Mouse (Mus musculus) CH12.LX (cell line): ENCODE measurements around the gene Fgfr2. TPM values are rescaled to one million over a fixed set of nuclear protein-coding genes. Genes with fewer than 3 reads are reported as not detected.

ENCODE experiments used
- DNase-seq: peaks from one replicate; pipeline ENCODE4 v3.0.0-alpha.2; 2013; ENCODE audit errors: extremely low read depth
- H3K27ac ChIP-seq: 2 replicates; pipeline ENCODE4 v1.5.1; 2012; ENCODE audit warnings: low read depth, mild to moderate bottlenecking, control low read depth, moderate library complexity; ENCODE audit not compliant: insufficient read depth
- H3K27me3 ChIP-seq: replicated peaks from 2 replicates; pipeline ENCODE3; 2012; ENCODE audit warnings: inconsistent platforms
- H3K36me3 ChIP-seq, 2 experiments: replicated peaks in 1 of 2; 2 replicates each; pipeline versions ENCODE3 to v1.6.1; 2012; ENCODE audit warnings: inconsistent platforms in 1 of 2, low read length in 1 of 2, mild to moderate bottlenecking in 1 of 2, mixed read lengths in 1 of 2, moderate library complexity in 1 of 2; ENCODE audit not compliant: control insufficient read depth in 1 of 2, insufficient read depth in 1 of 2
- H3K4me1 ChIP-seq, 2 experiments: 2 replicates each; pipeline ENCODE4 v1.6.1; 2012; ENCODE audit warnings: inconsistent platforms in 1 of 2, moderate library complexity in 1 of 2; ENCODE audit not compliant: insufficient read depth in 2 of 2, control insufficient read depth in 1 of 2
- H3K4me2 ChIP-seq: 2 replicates; pipeline ENCODE4 v1.6.1; 2012; ENCODE audit warnings: low read depth, mild to moderate bottlenecking, control low read depth; ENCODE audit not compliant: poor library complexity, insufficient read depth, severe bottlenecking
- H3K4me3 ChIP-seq, 3 experiments: fragments of 150-350 bp in 1 of 3; sonication (generic) in 1 of 3; replicated peaks in 1 of 3; 2 replicates each; pipeline versions ENCODE3 to v1.5.1; 2011 to 2012; ENCODE audit warnings: low read depth in 2 of 3, low read length in 2 of 3, mild to moderate bottlenecking in 2 of 3, moderate library complexity in 2 of 3, control low read depth in 1 of 3, improper control_type of control experiment in 1 of 3, inconsistent platforms in 1 of 3, mixed read lengths in 1 of 3; ENCODE audit not compliant: poor library complexity in 1 of 3
- H3K79me2 ChIP-seq: replicated peaks from 2 replicates; pipeline ENCODE4 v1.6.1; 2012; ENCODE audit warnings: mild to moderate bottlenecking, moderate library complexity; ENCODE audit not compliant: control insufficient read depth, poor library complexity, insufficient read depth, severe bottlenecking; ENCODE audit errors: extremely low read depth
- H3K9ac ChIP-seq: 2 replicates; pipeline ENCODE4 v1.6.1; 2012; ENCODE audit warnings: low read depth, mild to moderate bottlenecking, control low read depth, moderate library complexity; ENCODE audit not compliant: insufficient read depth
- H3K9me3 ChIP-seq: replicated peaks from 2 replicates; pipeline ENCODE3; 2012; ENCODE audit warnings: low read length, inconsistent platforms, mixed read lengths
- BHLHE40 ChIP-seq: IDR thresholded peaks from 2 replicates; pipeline ENCODE4 v1.6.1; 2011; ENCODE audit warnings: mild to moderate bottlenecking, low read depth, low read length, improper control_type of control experiment
- CHD1 ChIP-seq: IDR thresholded peaks from 2 replicates; pipeline ENCODE4 v1.6.1; 2012; ENCODE audit warnings: low read depth, low read length, improper control_type of control experiment, inconsistent platforms
- CHD2 ChIP-seq: IDR thresholded peaks from 2 replicates; pipeline ENCODE4 v1.6.1; 2011; ENCODE audit warnings: low read length, improper control_type of control experiment
- CTCF ChIP-seq, 2 experiments: IDR thresholded peaks in 1 of 2; conservative IDR thresholded peaks in 1 of 2; 2 replicates each; pipeline ENCODE4 v1.5.1; 2011 to 2012; ENCODE audit warnings: low read depth in 2 of 2, low read length in 2 of 2, improper control_type of control experiment in 1 of 2, inconsistent platforms in 1 of 2, mild to moderate bottlenecking in 1 of 2, moderate library complexity in 1 of 2
- ELF1 ChIP-seq: IDR thresholded peaks from 2 replicates; pipeline ENCODE4 v1.6.1; 2014; ENCODE audit warnings: low read depth, mild to moderate bottlenecking, inconsistent platforms, low read length, improper control_type of control experiment
- ETS1 ChIP-seq: conservative IDR thresholded peaks from 2 replicates; pipeline ENCODE4 v1.6.1; 2012; ENCODE audit warnings: low read depth, mild to moderate bottlenecking, inconsistent platforms, low read length, improper control_type of control experiment, moderate library complexity
- HCFC1 ChIP-seq: IDR thresholded peaks from 2 replicates; pipeline ENCODE4 v1.6.1; 2012; ENCODE audit warnings: low read depth, mild to moderate bottlenecking, inconsistent platforms, low read length, improper control_type of control experiment
- IRF4 ChIP-seq: IDR thresholded peaks from 2 replicates; pipeline ENCODE4 v1.6.1; 2014; ENCODE audit warnings: low read depth, mild to moderate bottlenecking, inconsistent platforms, low read length, improper control_type of control experiment
- KAT2A ChIP-seq: IDR thresholded peaks from 2 replicates; pipeline ENCODE4 v1.6.1; 2012; ENCODE audit warnings: low read length, improper control_type of control experiment, inconsistent platforms; ENCODE audit not compliant: insufficient replicate concordance
- MEF2A ChIP-seq: IDR thresholded peaks from 2 replicates; pipeline ENCODE4 v1.6.1; 2014; ENCODE audit warnings: low read depth, mild to moderate bottlenecking, inconsistent platforms, low read length, improper control_type of control experiment, borderline replicate concordance
- NELFE ChIP-seq: IDR thresholded peaks from 2 replicates; pipeline ENCODE4 v1.6.1; 2011; ENCODE audit warnings: low read depth, low read length, improper control_type of control experiment
- NRF1 ChIP-seq: IDR thresholded peaks from 2 replicates; pipeline ENCODE4 v1.6.1; 2014; ENCODE audit warnings: low read depth, mild to moderate bottlenecking, inconsistent platforms, low read length, improper control_type of control experiment, moderate library complexity
- POLR2A ChIP-seq: IDR thresholded peaks from 2 replicates; pipeline ENCODE4 v1.6.1; 2011; ENCODE audit warnings: low read depth, mild to moderate bottlenecking, improper control_type of control experiment, low read length
- RCOR1 ChIP-seq: conservative IDR thresholded peaks from 2 replicates; pipeline ENCODE4 v1.6.1; 2012; ENCODE audit warnings: low read depth, mild to moderate bottlenecking, inconsistent platforms, low read length, improper control_type of control experiment
- SIN3A ChIP-seq: IDR thresholded peaks from 2 replicates; pipeline ENCODE4 v1.6.1; 2012; ENCODE audit warnings: low read length, improper control_type of control experiment, inconsistent platforms
- TBP ChIP-seq: conservative IDR thresholded peaks from 2 replicates; pipeline ENCODE4 v1.6.1; 2011; ENCODE audit warnings: low read depth, low read length, improper control_type of control experiment
- TCF12 ChIP-seq: IDR thresholded peaks from 2 replicates; pipeline ENCODE4 v1.6.1; 2014; ENCODE audit warnings: low read depth, mild to moderate bottlenecking, inconsistent platforms, low read length, improper control_type of control experiment
- UBTF ChIP-seq: IDR thresholded peaks from 2 replicates; pipeline ENCODE4 v1.6.1; 2012; ENCODE audit warnings: low read depth, mild to moderate bottlenecking, inconsistent platforms, low read length, improper control_type of control experiment, moderate library complexity
- USF2 ChIP-seq: conservative IDR thresholded peaks from 2 replicates; pipeline ENCODE4 v1.6.1; 2011; ENCODE audit warnings: low read depth, low read length, improper control_type of control experiment
- dilution Hi-C: fragments of 300-500 bp; cut with MboI; formaldehyde crosslinking; loops from 2 replicates; pipeline ENCODE4 v1.14.3; 2020; ENCODE audit warnings: low sequenced_read_pairs; ENCODE audit not compliant: extremely low pct_unique_long_range_greater_than_20kb, extremely low pct_ligation_motif_present
- in situ Hi-C: fragments of 300-500 bp; cut with MboI; formaldehyde crosslinking; loops from 3 replicates; pipeline ENCODE4 v1.14.3; 2019; ENCODE audit warnings: low sequenced_read_pairs, low pct_ligation_motif_present, low pct_unique_long_range_greater_than_20kb, mixed read lengths
- polyA plus RNA-seq: library from polyadenylated mRNA; unstranded; fragments of >175 nt; gene quantifications from 2 replicates; pipeline ENCODE4 v1.2.1, GENCODE M21; 2012; ENCODE audit warnings: low read depth; ENCODE audit not compliant: insufficient read length
- total RNA-seq, 2 experiments: library from RNA; depleted of rRNA; stranded (reverse); fragments of 300-350 nt in 1 of 2; fragments of >200 nt in 1 of 2; gene quantifications; 2 replicates each; pipeline ENCODE4 v1.2.3; 2012 to 2014

Fgfr2 gene
- total and polyA plus RNA-seq, 3 experiments = not detected

DNA sequence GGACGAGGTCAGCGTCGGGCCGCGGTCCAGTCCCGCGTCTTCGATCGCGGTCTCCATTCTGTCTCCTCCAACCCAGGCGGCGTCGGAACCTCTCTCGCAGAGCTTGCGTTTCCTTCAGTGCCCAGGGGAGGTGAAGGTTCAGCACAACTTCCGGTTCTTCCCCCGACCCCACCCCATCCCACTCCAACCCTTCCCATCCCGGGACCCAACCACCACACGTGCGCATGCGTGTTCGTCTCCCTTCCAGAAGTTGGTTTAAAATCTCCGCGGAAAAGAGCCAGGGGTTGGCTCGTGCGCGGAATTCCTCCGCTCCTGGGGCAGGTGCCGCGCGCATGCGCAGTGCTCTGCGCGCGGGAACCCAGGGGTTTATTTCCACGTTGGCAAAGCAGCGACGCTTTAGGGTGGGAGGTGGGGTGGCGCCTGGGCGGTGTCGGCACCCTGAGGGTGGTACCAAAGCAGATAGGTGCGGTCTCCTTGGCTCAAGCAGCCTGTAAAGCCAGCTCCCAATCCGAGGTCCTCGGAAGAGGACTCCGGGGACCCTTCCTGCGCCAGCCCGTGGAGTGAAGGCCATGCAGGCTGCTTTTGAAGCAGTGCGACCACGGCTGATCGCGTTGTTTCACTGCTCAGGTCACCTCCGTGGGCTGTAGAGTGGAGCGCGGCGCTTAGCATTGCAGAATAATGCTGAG lies 1760.4 kb downstream of the Fgfr2 start, which contains the start of gene 2310057M21Rik:
2310057M21Rik (minus strand) TSS at position 145 of the 686 bp plus-strand sequence.
- dilution Hi-C loops (no loop called here), in situ Hi-C loops (no loop called here)
- Histone ChIP-seq H3K4me1 (peaks cover 3 to 12% of the 10 kb centered on the region in 2 experiments), H3K9ac (peak within 1 kb of the TSS; percentile 52), H3K4me3 (peak within 1 kb of the TSS; percentile 85 to 97 (median 85)), H3K27me3 (peaks cover 7% of the 10 kb centered on the region), H3K79me2 (peaks cover 10% of the 10 kb centered on the region), H3K9me3 (no peaks in the 10 kb centered on the region), H3K27ac (peak within 1 kb of the TSS; percentile 21), H3K4me2 (peak within 1 kb of the TSS; percentile 97), H3K36me3 (peaks cover 6 to 19% of the 10 kb centered on the region in 2 experiments)
- TF ChIP-seq CHD2 (no peak), HCFC1 (peak; percentile 88), KAT2A (no peak), ELF1 (peak; percentile 55; the same call in 1 of the 2 replicates), POLR2A (peak; percentile 63), TCF12 (peak; percentile 89), BHLHE40 (peak; percentile 72), TBP (peak; percentile 78; the same call in 1 of the 2 replicates), SIN3A (peak; percentile 75), UBTF (peak; percentile 69; the same call in 1 of the 2 replicates), NRF1 (peak; percentile 95), CTCF (conservative IDR thresholded peaks at IDR 0.05 in 1 of 2, IDR thresholded peaks at IDR 0.05 in 1 of 2; ENCODE audit: low read depth in 2 of 2, low read length in 2 of 2) (no peak), NELFE (peak; percentile 58), ETS1 (no peak), IRF4 (peak; percentile 42; the same call in 1 of the 2 replicates), USF2 (no peak), MEF2A (peak; percentile 9; the same call in 1 of the 2 replicates), CHD1 (no peak)
- TF ChIP-seq, all 38 proteins: peak for 12
- DNase-seq = peak; percentile 94

- H3K27ac ChIP-seq = peak overlapping the region; percentile 21
Observed at GRCm38 (mm10) chr7:131362269-131362614, 1760.9 kb downstream of the Fgfr2 start.

More at GRCm38 (mm10) chr7:131362269-131362614, 1760.9 kb downstream of the Fgfr2 start:
- no peak overlapping the region for H3K4me2 ChIP-seq
- no peaks in the 10 kb centered on the region for H3K9me3 ChIP-seq
- peaks cover 10% of the 10 kb centered on the region for H3K79me2 ChIP-seq
- TF ChIP-seq SIN3A (0 out of 2 replicates have a peak, but pooled peaks have one; percentile 7), RCOR1 (no peak)
- dilution Hi-C loops (no loop called here), in situ Hi-C loops (no loop called here)
- DNase-seq = no peak
- peaks cover 3 to 12% of the 10 kb centered on the region in 2 experiments for H3K4me1 ChIP-seq
- peak overlapping the region; percentile 52 for H3K9ac ChIP-seq
- peaks cover 7% of the 10 kb centered on the region for H3K27me3 ChIP-seq
- peaks cover 9 to 24% of the 10 kb centered on the region in 2 experiments for H3K36me3 ChIP-seq
- peak overlapping the region; percentile 85 to 97 (median 85) for H3K4me3 ChIP-seq
